In the genomic region with DNA sequence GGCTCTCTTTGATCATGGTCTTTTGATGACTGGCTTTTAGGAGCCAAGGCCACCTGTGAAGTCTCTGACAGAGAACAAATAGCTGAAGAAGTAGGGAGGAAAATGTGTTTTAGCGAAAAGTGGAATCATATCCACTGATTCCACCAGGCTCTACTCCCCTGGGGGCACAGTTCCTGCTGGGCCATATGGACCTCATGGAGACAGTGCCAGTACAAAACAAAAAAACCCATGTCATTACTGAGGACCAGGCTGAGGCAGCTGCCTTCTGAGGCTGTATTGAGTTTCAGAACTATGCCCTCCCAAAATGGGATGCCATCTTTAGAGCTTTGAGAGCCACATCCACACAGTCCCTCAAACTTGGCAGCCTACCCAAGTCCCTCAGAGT, we compare ENCODE assay signal across 13 mouse cellular contexts.
DNase-seq lines count a peak whose midpoint lies in the region; ATAC-seq and TF ChIP-seq lines count a peak whose summit lies in the region.
"Had no signal": no experiment of that assay in that cellular context is flagged by ENCODE, and none has a peak within 500 bp of the region (broad histone marks: within the 10 kb centered on the region; RNA-seq: fewer than 3 reads in every experiment).

No protein-coding gene starts in this region.

- H3K36me3 ChIP-seq in heart, embryonic 11.5 days (ENCODE audit: control insufficient read depth, insufficient read depth, low read length) = no peaks in the 10 kb centered on the region
- no peaks in the 10 kb centered on the region for H3K36me3 ChIP-seq in lung, postnatal 0 days (ENCODE audit: insufficient read depth, low read length)
- no peaks in the 10 kb centered on the region for H3K36me3 ChIP-seq in intestine, embryonic 15.5 days
- no peaks in the 10 kb centered on the region for H3K36me3 ChIP-seq in neural tube, embryonic 13.5 days

- DNase-seq in heart, adult 18-20 months = no peak
- no peak for DNase-seq in lung, postnatal 0 days (ENCODE audit: low spot score)
- DNase-seq in lung, postnatal 14 days = no peak
- DNase-seq in gastrocnemius, adult 2 months = no peak
- no peak for DNase-seq in c-Kit-positive CD71-positive TER-119-positive erythroid progenitor cells, embryonic 14.5 days (ENCODE audit: low spot score)
- DNase-seq: heart, postnatal 36 days; layer of hippocampus, postnatal 36 days; right cerebral cortex, adult 18-20 months; thymus, adult 18-20 months had no signal

- TF ChIP-seq EP300 in lung, postnatal 0 days (IDR thresholded peaks at IDR 0.05) = no peak

- peaks cover 5% of the 10 kb centered on the region; the same call in 1 of the 2 replicates for H3K4me1 ChIP-seq in heart, embryonic 11.5 days (ENCODE audit: control insufficient read depth, insufficient read depth, low read length)
- H3K4me1 ChIP-seq in lung, postnatal 0 days (ENCODE audit: insufficient read depth, low read depth, low read length) = no peaks in the 10 kb centered on the region
- 0 out of 2 replicates have a peak, but pooled peaks cover 3% of the 10 kb centered on the region for H3K4me1 ChIP-seq in intestine, embryonic 15.5 days (replicated peaks)
- peaks cover 20% of the 10 kb centered on the region for H3K4me1 ChIP-seq in neural tube, embryonic 13.5 days (replicated peaks)

- intact Hi-C loops in gastrocnemius, adult 2 months (cut with DNase I) = no loop called here

- ATAC-seq in heart, embryonic 11.5 days (replicated peaks; ENCODE audit: insufficient number of reproducible peaks, low FRiP score, low TSS enrichment) = no peak
- no peak for ATAC-seq in lung, postnatal 0 days
- ATAC-seq in intestine, embryonic 15.5 days = no peak
- ATAC-seq in neural tube, embryonic 13.5 days (ENCODE audit: low read depth) = peak; percentile 56; the same call in 1 of the 2 replicates

- 18% methylated on average over 1 of the region's 1 CpGs for WGBS in heart, embryonic 11.5 days (ENCODE audit: insufficient replicate concordance)
- 23% methylated on average over 1 of the region's 1 CpGs for WGBS in lung, postnatal 0 days
- 39% methylated on average over 1 of the region's 1 CpGs for WGBS in intestine, embryonic 15.5 days
- 14% methylated on average over 1 of the region's 1 CpGs for WGBS in neural tube, embryonic 13.5 days

- TF ChIP-seq CTCF in lung, postnatal 0 days (IDR thresholded peaks at IDR 0.05) = no peak
- no peak for TF ChIP-seq CTCF in gastrocnemius, adult 2 months (IDR thresholded peaks at IDR 0.05)

- H3K27ac ChIP-seq in heart, embryonic 11.5 days (ENCODE audit: low read depth, low read length) = no peak overlapping the region
- no peak overlapping the region for H3K27ac ChIP-seq in lung, postnatal 0 days (ENCODE audit: low read length)
- no peak overlapping the region for H3K27ac ChIP-seq in intestine, embryonic 15.5 days
- H3K27ac ChIP-seq in neural tube, embryonic 13.5 days (replicated peaks) = peak overlapping the region; percentile 39; the same call in 1 of the 2 replicates
- H3K27ac ChIP-seq in gastrocnemius, adult 2 months = no peak overlapping the region
- H3K27ac ChIP-seq: macrophage had no signal

- no peaks in the 10 kb centered on the region for H3K9me3 ChIP-seq in heart, embryonic 11.5 days (replicated peaks; ENCODE audit: control insufficient read depth, low read length)
- no peaks in the 10 kb centered on the region for H3K9me3 ChIP-seq in lung, postnatal 0 days (ENCODE audit: low read length)
- H3K9me3 ChIP-seq in intestine, embryonic 15.5 days = no peaks in the 10 kb centered on the region
- no peaks in the 10 kb centered on the region for H3K9me3 ChIP-seq in neural tube, embryonic 13.5 days

- H3K4me2 ChIP-seq in heart, embryonic 11.5 days = peak overlapping the region; percentile 48
- 0 out of 2 replicates have a peak overlapping the region, but pooled peaks have one; percentile 25 for H3K4me2 ChIP-seq in lung, postnatal 0 days (replicated peaks; ENCODE audit: low read depth, low read length)
- 0 out of 2 replicates have a peak overlapping the region, but pooled peaks have one; percentile 36 for H3K4me2 ChIP-seq in intestine, embryonic 15.5 days (replicated peaks)
- peak overlapping the region; percentile 42 for H3K4me2 ChIP-seq in neural tube, embryonic 13.5 days

- H3K9ac ChIP-seq in heart, embryonic 11.5 days (ENCODE audit: low read depth, low read length) = no peak overlapping the region
- H3K9ac ChIP-seq in lung, postnatal 0 days (replicated peaks; ENCODE audit: low read depth) = no peak overlapping the region
- no peak overlapping the region for H3K9ac ChIP-seq in intestine, embryonic 15.5 days
- no peak overlapping the region for H3K9ac ChIP-seq in neural tube, embryonic 13.5 days

- H3K4me3 ChIP-seq in heart, embryonic 11.5 days (ENCODE audit: low read depth, low read length) = no peak overlapping the region
- H3K4me3 ChIP-seq in lung, postnatal 0 days (ENCODE audit: low read depth, low read length) = no peak overlapping the region
- no peak overlapping the region for H3K4me3 ChIP-seq in intestine, embryonic 15.5 days (replicated peaks)
- H3K4me3 ChIP-seq in neural tube, embryonic 13.5 days = no peak overlapping the region
- H3K4me3 ChIP-seq in gastrocnemius, adult 2 months = no peak overlapping the region

- H3K27me3 ChIP-seq in heart, embryonic 11.5 days (ENCODE audit: control insufficient read depth, insufficient read depth, low read length) = no peaks in the 10 kb centered on the region
- H3K27me3 ChIP-seq in lung, postnatal 0 days (replicated peaks; ENCODE audit: insufficient read depth, low read length) = no peaks in the 10 kb centered on the region
- H3K27me3 ChIP-seq in intestine, embryonic 15.5 days (replicated peaks) = no peaks in the 10 kb centered on the region
- no peaks in the 10 kb centered on the region for H3K27me3 ChIP-seq in neural tube, embryonic 13.5 days
